Mouse (Mus musculus): ENCODE data around the gene Nalcn. TPM values are rescaled to one million over a fixed set of nuclear protein-coding genes. Genes with fewer than 3 reads are reported as not detected.
"Not testable (repeated sequence)": the region's sequence is repeated elsewhere in the genome, so short reads cannot be mapped to it uniquely, and the experiment has no call there.

Gene Nalcn
- under 1 TPM; 0.10 to 0.18 TPM for total RNA-seq (2021)

DNA sequence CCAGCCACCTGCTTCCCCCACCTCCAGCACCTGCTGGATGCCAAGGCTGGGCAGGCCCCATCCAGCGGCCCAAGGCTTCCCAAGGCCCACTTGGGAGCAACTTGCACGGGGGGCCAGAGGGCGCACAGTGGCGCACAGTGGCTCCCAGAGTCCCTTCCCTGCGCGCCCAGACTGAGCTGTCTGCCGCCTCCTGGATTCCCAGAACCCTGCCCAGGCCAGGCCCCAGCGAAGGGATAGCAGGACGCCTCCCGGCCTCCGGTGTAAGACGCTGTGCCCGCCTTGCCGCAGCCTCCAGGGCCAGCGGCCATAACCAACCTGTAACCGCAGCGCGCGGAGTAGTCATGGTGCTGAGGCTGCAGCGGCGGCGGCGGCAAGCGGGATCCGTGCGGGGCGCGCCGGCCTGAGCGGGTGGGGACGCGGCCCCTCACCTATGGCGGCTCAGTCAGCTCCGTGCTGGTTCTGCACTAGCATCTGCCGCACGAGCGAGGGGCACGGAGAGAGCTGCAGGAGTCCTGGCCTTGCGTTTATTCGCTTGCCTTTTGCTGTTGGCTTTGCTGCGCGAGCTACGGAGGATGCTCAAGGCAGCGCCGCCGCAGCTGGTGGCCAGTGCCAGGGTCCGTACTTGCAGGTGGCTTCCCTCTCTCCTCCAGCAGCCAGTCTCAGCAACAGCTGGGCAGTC lies at the start of gene Nalcn:
Gene Nalcn (minus strand): TSS at position 644 of the 679 bp plus-strand sequence.
- DNase-seq = peak; percentile 5

DNA sequence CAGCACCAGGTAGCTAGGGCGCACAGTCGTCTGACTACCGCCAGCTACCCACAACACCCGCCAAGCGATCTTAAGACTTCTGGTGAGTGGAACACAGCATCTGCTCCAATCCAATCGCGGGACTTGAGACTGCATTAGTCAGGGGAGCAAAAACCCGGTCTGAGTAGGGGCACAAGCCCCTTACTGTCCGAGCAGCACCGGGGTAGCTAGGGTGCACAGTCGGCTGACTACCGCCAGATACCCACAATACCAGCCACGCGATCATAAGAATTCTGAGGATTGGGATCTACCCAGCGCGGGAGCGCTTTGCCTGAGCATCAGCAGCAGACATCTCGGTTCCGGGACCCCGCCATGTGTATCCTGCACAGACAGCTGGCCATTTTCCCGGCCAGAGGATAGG lies 44.1 kb upstream of the Nalcn start:
- DNase-seq = not testable (repeated sequence)

DNA sequence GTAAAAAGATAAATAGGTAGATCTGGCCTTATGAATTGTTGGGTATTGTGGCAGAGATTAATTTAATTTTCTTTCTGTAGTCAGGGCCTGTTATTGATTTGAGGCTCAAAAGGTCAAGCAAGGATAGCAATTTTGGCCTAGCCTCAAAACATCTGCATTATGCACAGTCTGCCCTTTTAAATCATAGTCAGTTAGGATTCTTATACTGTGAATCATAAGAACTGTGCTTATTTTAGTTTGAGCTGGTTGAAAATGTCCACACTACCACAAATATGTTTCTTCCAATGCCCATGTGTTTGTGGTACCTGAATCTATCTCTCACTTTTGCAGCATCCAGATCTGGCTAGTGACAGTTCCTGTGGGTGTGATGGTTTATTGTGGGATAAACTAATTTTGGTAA lies 37.5 kb upstream of the Nalcn start:
- DNase-seq = no peak

GRCm38 (mm10) chr14:123663206-123663605 lies 36.3 kb upstream of the Nalcn start:
- no peak for DNase-seq

DNA sequence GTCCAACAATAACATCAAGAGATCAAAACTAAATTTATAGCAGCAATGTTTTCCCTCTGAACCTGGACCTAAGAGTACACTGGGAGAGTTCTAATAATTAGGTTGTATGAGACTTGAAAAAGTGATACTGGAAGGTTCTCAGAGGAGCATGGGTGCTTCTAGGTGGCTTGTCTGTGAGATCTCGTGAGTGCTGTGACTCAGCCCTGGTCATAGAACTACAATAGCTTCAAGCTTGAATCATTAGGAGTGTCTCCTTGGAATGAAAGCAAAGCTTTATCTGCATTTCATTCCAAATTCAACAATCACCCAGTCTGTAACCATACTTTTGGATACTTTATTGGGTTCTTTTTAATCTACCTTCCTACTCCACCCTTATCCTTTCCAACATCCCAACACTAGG lies 35.4 kb upstream of the Nalcn start:
- no peak for DNase-seq

DNA sequence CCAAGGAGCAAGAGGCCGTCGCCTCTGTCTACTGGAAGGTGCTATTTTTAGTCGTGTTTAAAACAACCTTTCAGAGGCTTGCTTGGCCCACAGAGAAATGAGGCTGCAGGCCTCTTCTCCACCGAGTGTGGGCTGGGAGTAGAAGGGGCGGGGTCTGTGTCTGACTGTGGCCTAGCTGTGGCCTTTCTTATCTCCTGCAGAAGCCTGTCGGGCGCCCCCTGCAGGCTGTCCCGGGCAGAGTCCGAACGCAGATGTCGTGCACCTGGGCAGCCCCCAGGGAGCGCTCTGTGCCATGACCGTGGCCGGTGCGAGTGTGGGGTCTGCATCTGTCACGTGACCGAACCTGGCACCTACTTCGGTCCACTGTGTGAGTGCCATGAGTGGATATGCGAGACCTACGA lies 34.1 kb upstream of the Nalcn start:
- DNase-seq = peak; percentile 51

- DNase-seq = peak; percentile 12
Measured at GRCm38 (mm10) chr14:123659921-123660385, 33.0 kb upstream of the Nalcn start, which contains the start of gene Itgbl1. Gene Itgbl1, plus strand, starts transcription at chr14:123659971.

DNA sequence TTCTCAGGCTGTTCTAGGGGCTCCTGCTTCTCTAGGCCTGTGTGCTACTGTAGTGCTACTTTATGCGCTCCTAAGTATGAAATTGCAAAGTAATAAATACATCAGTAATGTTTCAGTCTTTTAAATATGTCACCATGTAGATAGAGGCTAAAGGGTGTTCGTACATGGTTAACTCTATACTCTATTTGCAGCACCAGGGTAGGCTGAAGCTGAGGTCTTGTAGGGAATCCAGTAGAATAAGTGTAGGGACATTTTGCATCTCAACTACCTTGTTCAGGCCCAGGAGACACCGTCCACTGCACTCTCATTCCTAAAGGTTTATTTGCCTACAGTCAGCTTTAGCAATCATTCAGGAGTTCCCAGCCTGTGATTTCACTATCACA lies 227 bp upstream of the Nalcn start:
- DNase-seq = no peak

DNA sequence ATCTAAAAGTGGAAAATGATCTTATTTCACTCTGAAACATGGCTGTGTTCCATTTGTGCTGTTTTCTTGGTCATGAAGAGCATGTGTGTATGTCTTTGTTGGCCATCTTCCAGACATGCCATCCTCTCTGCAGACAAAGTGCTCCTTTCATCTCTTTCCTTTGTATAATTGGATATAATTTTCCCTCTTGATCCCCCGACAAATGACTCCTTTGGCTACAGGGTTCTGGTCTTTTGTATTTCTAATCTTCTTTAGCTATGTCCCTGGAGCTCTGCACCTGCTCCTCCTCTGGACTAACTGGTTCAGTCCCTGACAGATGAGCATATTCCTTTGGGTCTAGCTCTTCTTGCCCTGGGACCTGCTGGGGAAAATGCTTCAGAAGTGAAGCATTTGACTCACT lies 4.0 kb downstream of the Nalcn start:
- DNase-seq = no peak

- no peak for DNase-seq
Measured at GRCm38 (mm10) chr14:123595265-123595664, 31.7 kb downstream of the Nalcn start.

DNA sequence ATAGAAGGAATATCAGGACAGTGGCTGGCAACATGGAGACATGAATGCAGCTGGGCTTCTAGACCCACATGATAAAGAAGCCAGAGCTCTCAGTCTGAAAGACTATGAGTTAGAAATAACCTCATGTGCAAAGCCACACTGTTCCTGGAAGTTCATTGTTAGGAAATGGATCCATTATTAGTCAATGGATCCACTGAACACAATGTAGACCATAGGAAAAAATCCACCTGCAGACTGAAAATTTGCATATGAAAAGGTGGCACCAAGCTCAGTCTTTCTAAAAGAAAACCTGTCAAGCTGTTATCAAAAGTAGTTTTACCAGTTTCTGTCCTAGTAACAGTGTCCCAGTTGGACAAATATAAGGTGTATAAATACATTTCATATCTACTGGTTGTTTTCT lies 39.5 kb downstream of the Nalcn start:
- DNase-seq = no peak

DNA sequence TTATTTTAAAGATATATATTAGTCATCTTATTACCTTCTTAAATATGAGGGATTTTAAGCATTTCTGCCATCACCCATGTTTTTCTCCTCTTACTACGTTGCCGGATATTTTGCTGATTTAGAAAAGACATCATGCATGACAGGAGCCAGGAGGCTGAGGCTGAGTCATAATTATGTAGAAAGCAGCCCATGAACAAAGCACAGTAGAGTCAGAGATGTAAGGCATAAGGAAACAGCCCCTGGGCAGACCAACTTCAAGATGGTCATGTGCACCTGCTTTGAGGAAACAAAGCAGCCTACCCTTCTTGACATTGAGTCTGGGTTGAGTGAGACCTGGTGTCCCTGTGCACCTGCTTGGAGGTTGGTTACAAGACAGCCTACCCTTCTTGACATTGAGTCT lies 44.5 kb downstream of the Nalcn start:
- DNase-seq = no peak

DNA sequence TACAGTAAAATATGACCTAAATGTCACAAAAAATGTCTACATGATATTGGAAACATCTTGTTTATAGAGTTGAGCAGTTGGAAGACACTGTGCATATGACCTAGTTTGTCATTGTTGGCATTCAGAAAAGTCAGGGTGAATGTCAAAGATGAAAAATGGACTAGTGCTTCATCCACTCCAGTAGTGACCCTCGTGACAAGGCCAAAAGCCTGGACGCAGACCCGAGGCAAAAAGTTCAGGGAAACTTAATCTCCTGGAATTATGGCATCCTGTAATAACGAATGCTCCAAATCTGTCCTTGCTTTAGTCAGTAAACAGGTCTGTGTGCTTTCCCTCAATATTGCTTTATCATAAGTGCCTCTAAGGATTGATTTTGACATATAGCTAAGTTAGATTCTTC lies 51.6 kb downstream of the Nalcn start:
- no peak for DNase-seq

DNA sequence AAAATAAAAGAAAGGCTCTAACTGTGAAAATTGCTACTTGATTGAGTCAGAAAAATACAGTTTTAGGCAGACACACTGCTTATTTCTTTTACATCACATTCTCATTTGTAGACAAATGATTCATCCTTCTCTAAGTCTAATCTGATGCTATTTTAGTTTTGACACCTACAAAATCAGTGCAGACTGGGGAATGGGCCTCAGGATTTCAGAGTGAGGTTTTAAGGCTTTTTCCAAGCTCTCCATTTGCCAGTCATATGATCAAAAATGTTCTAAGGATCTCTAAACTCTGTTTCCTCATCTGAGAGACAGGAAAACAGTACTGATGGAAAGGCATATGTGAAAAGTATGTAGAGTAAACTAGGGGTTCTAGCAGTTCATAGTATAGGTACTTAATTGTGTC lies 52.0 kb downstream of the Nalcn start:
- no peak for DNase-seq

- no peak for DNase-seq
Measured at GRCm38 (mm10) chr14:123566599-123566998, 60.3 kb downstream of the Nalcn start.

DNA sequence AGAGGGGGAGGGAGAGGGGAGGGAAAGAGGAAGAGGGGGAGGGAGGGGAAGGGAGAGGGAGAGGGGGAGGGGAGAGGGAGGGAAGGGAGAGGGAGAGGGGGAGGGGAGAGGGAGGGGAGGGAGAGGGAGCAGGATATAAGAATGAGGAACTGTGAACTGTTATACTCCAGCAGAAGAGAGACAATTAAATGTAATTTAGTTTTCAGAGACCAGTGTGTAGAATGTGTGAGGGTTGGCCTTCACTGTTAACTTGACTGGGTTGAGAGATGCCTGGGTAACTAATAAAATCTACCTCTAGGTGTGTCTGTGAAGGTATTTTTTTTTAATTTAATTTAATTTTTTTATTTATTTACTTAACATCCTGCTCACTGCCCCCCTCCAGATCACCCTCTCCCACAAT lies 71.4 kb downstream of the Nalcn start:
- DNase-seq = no peak

GRCm38 (mm10) chr14:123554936-123555335 lies 72.0 kb downstream of the Nalcn start:
- no peak for DNase-seq

- no peak for DNase-seq
Measured at GRCm38 (mm10) chr14:123542362-123542761, 84.6 kb downstream of the Nalcn start.

- DNase-seq = no peak
Measured at GRCm38 (mm10) chr14:123535636-123536035, 91.3 kb downstream of the Nalcn start.

DNA sequence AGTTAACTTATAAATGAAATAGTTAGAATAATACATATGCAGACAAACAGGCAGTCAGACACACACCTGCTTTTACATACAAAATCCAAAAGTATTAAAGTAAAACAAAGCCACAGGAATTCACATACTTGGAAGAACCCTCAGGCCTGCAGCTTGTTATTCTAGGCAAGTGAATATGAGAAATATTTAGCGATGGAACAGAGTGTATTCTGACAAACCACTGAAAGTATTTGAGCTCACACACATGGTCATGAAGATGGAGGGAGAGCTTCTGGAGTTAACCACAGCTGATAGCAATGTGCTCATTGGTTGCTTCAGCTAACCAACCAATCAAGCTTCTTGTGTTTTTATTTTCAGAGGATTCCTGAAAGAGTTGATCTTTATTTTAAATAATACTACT lies 93.9 kb downstream of the Nalcn start:
- no peak for DNase-seq

DNA sequence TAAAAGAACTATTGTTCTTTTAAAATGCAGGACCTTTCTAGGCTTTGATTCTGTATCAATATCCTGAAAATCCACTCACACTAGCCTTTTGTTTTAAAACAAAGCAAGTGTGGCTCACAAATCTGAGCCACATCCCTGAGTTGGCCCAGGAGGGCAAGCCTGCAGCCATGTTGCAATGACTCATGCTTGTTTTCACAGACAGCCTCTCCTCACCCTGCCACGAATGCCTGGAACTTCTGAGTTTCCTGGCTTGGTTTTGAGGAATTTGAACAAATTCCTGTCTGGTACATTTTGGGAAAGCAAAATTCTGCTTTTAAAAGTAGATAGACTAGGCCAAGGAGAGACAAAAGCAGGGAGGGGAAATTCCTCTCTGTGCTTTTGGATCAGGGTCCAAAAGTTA lies 95.7 kb downstream of the Nalcn start:
- peak; percentile 17 for DNase-seq

DNA sequence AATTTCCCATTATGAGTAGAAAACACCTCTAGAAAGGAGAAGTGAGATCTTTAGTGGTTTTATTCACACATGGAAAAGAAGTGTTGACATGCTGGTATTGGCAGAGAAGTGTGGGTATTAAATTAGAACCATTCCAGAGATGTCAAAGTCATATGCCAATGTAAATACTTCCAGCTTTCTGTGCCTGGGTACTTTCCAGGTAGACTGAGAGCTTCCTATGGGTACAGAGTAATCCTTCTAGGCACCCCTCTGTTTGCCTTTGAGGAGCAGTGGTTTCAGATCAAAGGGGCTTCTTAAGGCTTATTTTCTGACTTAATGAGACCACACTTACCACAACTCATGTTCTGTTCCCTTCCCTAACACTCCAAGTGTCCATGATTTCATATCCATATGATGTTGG lies 97.8 kb downstream of the Nalcn start:
- no peak for DNase-seq

DNA sequence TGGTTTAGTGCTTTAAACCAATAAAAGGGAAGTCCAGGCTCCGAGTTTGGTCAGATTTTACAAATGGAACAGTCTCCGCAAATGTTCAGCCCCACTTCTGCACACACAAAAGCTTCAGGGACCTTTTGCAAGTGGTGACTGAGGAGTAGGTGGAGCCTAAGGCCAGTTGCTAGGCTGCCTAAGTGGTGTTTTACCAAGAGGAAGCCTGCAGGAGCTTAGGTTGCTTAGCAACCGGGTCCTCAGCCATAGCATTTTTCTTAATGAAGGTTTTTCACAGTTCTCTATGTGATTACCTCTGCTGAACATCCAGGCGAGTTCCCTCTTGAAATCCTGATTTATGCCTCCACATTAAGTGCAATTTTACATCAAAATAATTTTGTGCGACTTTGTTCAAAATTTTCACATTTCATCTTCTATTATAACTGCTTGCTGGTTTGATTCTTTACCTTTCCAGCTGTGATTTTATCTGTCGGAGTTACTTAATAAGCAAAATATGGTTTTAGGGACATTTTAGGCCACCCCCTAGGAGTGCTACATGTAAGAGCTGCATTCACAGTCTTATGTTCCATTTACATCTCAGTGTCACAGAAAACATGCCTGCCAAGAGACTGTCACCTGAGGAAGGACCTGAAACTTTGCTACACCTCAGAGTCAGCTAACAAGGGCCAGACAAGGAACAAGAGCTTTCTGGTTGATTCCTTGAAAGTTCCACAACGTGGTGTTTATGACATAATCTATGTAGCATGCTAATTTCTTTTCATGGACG lies 113.4 kb downstream of the Nalcn start:
- no peak for DNase-seq

DNA sequence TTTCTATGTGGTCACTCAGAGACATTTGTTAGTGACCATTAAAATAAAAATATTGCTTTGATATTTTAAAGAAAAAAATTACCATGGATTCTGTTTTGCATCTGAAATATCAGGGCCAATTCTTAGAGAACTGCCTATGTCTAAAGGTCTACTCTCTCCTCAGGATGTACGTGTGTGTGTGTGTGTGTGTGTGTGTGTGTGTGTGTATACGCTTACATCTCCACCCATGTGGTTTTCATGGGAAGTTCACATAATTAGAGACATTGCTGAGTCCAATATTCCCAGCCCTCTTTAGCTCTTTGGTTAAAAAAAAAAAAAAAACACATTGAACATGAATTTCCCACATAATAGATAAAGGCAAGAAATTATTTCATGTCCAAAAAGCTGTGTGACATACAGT lies 114.0 kb downstream of the Nalcn start:
- DNase-seq = no peak
